Mouse (Mus musculus) CD8-positive naive resting alpha-beta T cell, adult 2 months (primary cell): ENCODE results near the gene 9530077C05Rik.
A peak's percentile ranks its signal among the peaks of the same experiment; 100 is the strongest.
"Not testable (repeated sequence)": the region's sequence is repeated elsewhere in the genome, so short reads cannot be mapped to it uniquely, and the experiment has no call there.

Experiments
- DNase-seq, 2 experiments: peaks; one replicate each; pipeline ENCODE4 v3.0.0; 2022; ENCODE audit warnings: low read depth in 2 of 2, low spot score in 2 of 2

9530077C05Rik gene

DNA sequence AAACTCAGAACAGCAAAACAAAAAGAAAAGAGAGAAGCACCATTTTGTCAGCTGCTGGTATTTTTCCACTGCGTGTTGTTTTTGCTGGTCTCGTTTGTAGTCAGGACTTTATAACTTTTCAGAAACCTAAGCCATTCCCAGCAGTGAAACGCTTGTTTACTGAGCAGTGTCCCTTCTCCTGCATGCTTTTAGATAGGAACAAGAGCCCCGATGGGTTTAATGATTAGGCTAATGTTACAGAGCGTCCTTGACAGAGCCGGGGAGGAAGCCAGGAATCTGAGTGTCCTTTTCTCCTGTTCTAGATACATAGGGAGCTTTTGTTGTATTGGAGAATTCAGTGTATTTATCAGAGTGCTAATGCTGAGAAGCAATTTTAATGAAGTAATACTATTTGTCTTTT lies 6.2 kb downstream of the 9530077C05Rik start:
- no peak for DNase-seq

DNA sequence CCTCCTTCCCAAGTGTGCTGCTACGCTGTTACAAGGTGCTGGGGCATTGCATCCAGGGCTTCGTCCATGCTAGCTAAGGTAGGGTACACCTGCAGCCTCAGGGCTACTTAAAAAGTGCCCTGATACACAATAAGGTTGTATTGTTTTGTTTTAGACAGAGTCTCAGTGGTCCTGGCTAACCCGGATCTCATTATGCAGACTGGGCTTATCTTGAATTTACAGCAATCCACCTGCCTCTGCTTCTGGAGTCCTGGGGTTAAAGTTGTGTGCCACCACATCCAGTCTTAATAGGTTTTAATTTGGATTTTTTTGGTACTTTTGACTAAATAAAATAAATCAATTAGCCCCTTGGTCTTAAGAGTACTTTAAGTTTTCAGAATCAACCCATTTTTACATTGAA lies 8.6 kb downstream of the 9530077C05Rik start:
- DNase-seq = no peak

DNA sequence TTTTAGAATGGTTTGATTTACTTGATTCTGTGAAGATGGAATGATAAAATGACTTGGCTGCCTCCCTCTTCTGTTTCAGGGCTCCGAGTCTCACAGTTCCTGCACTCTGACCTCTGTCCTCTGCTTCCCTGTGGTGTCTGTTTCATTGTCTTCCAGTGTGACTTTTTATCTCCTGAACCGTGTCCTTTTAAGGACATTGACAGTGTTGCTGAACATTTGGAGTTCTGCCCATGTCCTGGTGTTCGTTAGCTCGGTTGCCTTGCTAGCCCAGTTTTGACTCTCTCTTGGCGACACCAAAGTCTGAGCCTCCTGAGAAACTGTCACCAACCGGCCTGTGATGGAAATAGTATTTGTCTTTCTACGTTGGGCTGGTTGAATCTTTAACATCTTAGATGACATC lies 9.2 kb downstream of the 9530077C05Rik start:
- DNase-seq = no peak

DNA sequence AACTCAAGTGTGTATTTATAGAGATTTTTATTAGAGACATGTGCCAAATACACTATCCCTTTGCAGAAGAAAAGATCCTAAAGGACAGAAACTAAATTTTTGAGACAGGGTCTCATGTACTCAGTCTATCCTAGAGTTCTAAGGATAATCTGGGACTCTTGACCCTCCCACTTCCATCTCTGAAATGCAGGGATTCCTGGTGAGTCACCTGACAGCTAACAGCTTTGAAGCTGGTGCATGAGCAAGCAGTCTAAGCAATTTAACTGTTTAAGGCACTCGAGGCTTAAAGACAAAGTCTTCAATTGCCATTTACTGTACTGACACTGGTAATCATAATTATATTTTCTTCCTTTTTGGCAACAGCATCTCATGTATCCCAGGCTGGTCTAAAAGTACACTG lies 11.2 kb downstream of the 9530077C05Rik start:
- no peak for DNase-seq

DNA sequence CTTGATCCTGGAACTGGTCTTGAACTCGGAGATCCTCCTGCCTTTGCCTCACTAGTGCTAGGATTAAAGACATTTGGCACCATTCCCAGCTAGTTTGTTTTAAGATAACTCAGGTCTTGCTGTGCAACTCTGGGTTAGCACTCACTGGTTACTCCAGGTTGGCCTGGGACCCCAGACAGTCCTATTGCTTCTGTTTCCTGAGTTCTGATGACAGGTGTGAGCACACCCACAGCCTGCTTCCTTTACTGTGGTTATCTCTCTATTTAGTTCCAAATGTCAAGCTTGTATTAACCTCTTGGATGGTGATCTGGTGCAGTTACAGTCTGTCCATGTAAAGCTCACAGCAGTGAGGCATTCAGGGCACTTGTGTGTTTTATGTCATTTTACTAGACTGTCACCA lies 12.2 kb downstream of the 9530077C05Rik start:
- no peak for DNase-seq

DNA sequence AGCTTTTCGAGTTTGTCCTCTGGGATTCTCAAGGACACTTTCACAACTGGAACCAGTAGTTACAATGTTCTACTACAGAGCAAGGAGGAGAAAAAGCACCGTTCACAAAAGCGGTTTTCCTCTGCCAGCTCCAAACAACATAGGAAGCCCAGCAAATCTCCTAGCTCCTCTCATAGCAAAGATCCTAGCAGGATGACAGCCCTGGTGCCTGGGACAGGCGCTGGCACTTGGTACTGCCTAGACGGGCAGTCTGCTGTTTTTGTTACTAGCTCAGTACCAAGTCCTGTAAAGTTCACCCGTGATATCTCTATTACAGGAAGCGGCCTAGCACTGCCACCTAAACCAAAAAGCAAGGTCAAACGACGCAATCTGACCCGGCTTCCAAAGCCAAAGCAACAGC lies 12.9 kb downstream of the 9530077C05Rik start:
- no peak for DNase-seq

DNA sequence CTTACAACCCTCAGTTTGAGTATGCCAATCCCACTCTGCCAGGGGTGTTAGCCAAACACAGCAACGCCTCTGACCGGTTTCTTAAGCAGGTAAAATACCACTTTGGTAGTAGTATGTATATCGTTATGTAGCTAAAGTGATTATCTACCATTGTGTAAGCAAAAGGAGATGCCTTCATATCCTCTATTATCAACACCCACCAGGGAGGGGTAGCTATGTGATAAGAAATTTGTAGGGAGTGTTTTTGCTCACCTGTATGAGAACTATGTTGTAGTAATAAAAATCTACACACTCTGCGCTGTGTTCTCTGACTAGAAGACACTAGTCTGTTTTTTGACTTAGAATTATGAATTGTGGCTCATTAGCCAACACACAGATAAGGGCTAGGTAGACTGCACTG lies 13.4 kb downstream of the 9530077C05Rik start:
- no peak for DNase-seq

DNA sequence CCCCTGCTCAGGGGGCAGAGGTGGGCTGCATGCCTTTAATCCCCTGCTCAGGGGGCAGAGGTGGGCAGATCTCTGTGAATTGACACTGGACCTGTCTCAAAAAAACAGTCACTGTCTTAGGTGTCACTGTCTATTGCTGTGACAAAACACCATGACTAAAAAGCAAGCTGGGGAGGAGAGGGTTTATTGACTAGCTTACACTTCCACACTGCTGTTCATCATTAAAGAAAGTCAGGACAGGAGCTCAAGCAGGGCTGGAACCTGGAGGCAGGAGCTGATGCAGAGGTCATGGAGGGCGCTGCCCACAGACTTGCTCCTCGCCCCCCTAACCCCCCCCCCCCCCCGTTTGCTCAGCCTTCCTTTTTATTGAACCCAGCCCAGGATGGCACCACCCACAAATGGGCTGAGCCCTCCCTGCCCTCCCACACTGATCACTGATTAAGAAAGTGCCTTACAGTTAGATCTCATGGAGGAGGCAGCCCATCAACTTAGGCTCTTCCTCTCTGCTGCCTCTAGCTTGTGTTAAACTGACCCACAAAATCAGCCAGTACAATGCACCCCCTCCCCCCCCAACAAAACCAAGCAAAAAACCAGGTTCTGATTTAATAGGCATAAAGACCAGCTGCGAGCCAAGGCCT lies 16.8 kb downstream of the 9530077C05Rik start:
- DNase-seq = no peak

DNA sequence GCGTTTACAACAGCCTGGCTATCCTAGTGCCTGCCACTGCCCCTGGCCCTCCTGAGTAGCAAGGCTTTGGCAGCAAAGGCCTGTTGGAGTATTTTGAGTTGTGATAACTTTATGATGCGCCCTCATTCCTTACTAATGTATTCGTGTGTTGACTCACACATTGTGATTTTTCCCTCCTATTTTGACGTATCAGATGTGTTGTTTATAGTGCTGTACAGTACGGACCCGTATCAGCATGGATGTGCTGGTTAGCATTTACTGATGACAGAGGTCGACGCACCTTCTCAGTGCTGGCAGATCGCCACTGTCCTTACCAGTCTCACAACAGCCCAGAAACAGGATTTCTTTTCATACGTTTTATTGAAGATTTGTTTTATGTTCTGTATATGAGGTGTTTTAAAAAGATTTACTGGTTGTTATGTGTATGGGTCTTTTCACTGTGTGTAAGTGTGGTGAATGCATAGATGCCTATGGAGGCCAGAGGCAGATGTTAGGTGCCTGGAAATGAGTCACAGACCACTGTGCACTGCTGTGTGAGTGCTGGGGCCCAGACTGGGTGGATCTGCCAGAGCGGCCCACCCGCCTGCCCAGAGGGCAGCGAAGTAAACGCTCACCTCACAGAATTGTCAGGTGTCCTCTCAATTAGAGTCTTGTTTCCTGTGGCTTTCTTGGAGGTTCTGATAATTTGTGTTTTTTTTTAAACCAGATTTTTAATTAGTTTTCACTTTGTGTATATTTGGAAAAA lies 17.5 kb downstream of the 9530077C05Rik start:
- DNase-seq = no peak

DNA sequence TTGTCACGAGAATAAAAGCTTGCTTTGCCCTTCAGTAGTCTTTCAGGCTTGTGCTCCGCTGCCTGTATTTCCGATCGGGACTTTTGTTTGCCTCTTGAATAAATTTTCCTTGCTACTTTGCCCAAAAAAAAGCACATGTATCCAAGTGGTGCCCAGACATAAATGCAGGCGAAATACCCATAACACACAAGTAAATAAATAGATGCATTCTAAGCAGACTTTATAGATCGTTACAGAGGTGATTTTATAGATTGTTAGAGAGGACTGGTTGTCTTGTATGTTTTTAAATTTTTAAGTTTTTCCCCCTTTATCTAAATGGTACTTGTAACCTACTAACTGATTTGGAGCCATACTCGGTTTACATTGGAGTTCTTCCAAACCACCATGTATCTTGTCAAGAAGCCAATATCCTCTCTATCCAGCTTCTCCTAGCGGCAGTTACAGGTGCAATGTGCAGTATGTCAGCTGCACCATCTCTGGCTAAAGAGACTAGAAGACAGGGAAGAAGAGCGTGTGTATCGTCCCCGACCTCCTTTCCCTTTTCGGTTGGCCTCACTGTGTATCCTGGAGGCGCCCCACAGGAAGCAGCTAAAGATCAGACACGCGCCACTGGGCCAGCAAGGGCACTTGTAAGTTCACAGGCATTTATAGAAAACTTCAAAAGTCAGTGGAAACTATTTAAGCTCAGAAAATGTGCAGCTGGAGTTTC lies 18.4 kb downstream of the 9530077C05Rik start:
- peak in 1 of 2 experiments; percentile 6 for DNase-seq

DNA sequence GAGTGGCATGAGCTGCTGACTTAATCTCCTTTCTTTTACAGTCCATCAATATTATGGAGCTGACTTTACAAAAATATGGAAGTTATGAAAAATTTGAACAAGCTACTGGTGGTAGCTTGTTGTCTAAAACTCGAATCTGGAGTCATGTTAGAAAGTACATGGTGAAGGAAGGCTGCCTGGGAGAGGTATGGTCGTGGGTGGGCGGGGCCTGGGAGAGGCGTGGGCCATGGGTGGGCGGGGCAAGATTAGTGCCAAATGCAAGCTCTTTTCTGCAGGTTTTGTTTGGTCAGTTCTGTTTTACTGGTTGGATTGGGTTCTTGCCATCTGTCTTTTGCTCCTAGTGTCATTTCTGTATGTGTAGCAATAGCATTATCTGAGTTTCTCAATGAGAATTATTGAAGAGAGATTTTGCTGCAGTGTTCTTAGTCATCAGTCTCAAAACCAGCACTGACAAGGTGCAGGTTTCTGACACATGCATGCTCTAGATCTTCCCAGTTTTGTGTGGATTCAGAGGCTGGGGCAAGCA lies 19.1 kb downstream of the 9530077C05Rik start:
- no peak for DNase-seq

DNA sequence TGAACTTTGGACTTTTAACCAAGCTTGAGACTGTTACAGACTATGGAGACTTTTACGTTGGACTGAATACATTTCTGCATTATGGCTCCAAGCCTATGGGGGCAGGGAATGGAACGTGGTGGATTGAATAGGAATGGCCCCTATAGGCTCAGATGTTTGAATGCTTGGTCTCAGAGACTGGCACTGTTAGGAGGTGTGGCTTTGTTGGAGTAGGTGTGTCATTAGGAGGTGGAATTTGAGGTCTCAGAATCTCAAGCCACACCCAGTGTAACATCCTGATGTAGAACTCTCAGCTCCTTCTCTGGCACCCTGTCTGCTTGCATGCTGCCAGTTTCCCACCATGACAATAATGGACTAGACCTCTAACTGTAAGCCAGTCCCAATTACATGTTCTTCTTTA lies 21.9 kb downstream of the 9530077C05Rik start:
- DNase-seq = no peak

DNA sequence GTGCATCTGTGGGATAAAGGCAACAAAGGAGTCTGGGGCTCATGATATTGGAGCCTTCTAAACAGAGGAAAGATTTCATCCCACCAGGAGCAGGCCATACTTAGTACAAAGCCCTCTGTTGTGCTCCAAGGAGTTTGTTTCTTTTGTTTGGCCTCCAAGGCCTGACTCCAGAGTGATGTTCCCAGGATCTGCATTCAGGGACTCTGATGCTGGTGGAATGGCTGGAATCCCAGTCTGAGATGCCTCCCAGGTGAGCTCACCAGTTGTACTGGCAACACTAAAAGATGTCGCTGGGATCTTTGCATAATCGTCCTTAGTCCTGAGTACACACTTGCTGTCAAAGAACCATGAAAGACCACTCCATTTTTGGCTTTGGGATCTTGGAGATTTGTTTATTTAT lies 22.8 kb downstream of the 9530077C05Rik start:
- DNase-seq = no peak

DNA sequence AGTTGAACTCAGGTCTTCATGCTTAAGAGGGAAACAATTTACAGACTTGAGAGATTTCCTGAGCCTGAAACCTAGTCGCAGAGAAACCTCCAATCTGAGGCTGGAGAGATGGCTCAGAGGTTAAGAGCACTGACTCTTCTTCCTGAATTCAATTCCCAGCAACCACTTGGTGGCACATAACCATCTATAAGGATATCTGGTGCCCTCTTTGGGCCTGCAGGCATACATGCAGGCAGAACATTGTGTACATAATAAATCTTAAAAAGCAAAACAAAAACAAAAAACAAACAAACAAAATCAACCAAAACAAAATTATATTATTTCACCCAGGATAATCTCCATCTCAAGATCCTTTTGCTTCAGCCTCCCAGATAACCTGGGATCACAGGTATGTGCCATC lies 27.5 kb downstream of the 9530077C05Rik start:
- no peak for DNase-seq

DNA sequence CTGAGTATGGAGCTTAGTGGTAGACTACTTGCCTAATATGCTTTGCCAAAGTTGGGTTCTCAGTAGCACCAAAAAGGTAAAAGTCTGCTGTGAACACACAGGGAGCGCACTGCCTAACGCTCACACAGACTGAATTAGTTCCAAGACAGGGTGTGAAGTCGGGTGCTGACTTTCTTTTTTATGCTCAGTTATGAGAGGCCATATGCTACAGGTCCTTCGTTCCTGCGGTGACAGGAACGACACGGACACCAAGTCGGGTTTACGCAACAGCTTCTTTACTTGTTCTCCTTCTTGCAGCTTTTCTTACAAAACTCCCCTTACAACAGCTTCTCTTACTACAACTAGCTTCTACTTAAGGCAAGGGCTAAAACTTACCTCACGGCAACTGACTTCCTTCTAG lies 31.8 kb downstream of the 9530077C05Rik start:
- no peak for DNase-seq

DNA sequence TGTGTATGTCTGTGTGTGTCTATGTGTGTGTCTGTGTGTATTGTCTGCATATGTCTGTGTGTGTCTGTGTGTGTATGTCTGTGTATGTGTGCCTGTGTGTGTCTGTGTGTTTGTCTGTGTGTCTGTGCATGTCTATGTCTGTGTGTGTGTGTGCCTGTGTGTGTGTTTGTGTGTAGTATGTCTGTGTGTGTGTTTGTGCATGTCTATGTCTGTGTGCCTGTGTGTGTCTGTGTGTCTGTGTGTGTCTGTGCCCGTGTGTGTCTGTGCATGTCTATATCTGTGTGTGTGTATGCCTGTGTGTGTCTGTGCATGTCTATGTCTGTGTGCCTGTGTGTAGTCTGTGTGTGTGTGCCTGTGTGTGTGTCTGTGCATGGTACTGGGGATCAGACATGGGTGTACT lies 33.8 kb downstream of the 9530077C05Rik start:
- DNase-seq = no peak

DNA sequence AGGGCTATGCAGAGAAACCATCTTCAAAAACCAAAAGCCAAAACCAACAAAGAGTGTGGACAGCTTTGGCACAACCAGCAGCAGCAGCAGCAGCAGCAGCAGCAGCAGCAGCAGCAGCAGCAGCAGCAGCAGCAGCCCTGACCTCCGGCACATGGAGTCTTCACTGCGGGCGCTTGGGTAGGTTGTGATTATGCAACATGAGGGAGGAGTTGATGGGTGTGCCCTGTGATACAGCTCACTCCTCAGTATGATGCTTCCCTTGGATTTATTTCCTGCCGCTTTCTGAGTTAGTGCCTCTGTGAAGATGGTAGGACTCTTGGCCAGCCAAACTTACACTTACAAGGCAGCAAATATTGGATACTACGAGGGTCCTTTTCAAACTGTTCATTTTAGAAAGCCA lies 35.9 kb downstream of the 9530077C05Rik start:
- no peak for DNase-seq

DNA sequence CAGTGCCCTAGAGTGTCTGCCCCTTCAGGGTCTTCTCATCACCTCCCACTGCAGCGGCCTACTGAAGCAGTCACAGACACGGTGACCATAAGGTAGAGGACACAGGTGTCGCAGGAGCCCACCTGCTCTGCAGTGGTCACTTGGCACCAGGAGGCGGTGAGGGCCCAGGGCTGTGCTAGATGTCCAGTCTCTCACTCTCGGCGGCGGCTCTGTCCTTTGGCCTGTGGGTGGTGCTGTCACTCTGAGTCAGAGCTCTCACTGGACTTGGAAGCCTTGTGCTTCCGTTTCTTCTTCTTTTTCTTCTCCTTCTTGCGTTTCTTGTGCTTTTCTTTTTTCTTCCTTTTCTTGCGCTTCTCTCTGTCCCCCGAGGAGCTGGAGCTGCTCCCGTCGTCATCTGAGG lies 37.1 kb downstream of the 9530077C05Rik start:
- no peak for DNase-seq

DNA sequence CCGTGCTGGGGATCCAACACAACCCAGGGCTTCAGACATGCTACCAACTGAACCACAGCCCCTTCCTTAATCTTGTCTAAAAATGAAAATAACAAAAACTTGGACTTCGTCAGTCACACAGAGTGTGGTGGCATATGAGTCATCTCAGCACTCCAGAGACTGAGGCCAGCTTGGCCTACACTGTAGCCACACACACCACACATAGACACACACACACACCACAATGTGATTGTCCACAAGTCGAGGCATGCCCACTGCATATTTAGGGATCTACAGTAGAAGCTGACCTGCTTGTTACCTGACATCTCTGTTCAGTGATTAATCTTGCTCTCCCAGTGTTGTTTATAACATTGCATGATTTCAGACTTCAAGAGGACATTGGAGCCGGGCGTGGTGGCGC lies 37.9 kb downstream of the 9530077C05Rik start:
- DNase-seq = no peak

DNA sequence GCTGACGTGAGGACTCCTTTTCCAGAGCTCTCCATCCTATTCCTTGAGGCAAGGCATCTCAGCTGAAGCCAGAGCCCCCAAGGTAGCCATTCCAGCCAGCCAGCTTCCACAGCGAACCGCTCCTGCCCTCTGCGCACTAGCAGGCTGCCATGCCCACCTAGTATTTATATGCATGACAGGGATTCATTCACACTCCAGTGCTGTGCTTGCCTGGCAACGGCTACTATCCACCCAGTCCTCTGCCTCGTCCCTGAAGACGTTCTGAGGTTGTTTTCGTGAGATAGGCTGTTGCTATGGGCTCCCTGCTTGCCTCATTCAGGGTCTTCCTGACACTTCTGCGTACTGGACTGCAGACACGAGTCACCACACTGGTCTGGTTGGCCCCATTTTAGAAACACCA lies 41.4 kb downstream of the 9530077C05Rik start:
- DNase-seq = no peak

DNA sequence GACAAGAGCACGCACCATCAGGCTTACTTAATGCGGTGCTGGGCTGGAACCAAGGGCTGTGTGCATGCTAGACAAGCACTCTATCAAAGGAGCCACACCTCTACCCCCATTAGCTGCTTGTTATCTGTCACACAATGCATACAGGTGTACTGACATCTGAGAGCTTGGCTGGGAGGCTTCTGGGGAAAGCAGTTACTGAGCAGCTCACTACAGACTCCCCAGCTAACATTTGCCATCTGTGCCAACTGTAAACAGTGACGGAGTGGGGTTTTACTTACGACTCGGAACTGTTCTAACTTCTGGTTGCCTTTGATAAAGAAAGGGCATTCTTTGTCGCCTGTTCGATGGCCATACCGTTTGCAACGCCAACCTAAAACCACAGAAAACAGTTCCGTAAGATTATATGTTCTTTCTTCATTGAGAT lies 42.2 kb downstream of the 9530077C05Rik start:
- no peak for DNase-seq

DNA sequence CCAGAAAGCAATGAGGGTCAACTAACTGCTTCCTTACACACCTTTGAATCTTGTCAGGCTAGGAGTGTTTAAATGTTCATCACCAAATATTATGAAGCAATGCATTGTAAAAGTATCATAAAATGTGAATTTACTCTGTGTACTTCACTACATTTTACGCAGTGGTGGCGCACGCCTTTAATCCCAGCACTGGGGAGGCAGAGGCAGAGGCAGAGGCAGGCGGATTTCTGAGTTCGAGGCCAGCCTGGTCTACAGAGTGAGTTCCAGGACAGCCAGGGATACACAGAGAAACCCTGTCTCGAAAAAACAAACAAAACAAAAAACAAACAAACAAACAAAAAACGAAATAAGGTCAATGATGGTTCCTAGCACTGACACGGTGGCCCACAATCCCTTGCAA lies 42.7 kb downstream of the 9530077C05Rik start, which contains the start of gene Gm17545:
TSS of gene Gm17545 (plus strand) at position 301 of the 400 bp plus-strand sequence.
- DNase-seq = not testable (repeated sequence)
